Mouse (Mus musculus) megakaryocyte progenitor cell, adult 5-6 weeks (primary cell): Measurements from ENCODE around the gene Emid1. TPM values are rescaled to one million over a fixed set of nuclear protein-coding genes. Genes with fewer than 3 reads are reported as not detected.

Experiments used
- ATAC-seq: replicated peaks from 2 replicates; pipeline ENCODE4 v1.8.0; 2016; ENCODE audit warnings: mild to moderate bottlenecking, moderate TSS enrichment, inconsistent platforms; ENCODE audit not compliant: poor library complexity
- total RNA-seq, 2 experiments: library from RNA; stranded (forward) in 1 of 2; stranded (reverse) in 1 of 2; fragments of 157-497, 149-512 nt in 1 of 2; fragments of 200-1000 nt in 1 of 2; gene quantifications; 2 replicates each; pipeline versions ENCODE4 v1.2.3 to v1.2.4; 2015 to 2017

Gene Emid1
- total RNA-seq, 2 experiments from 2014 or later: 5.2 to 5.5 TPM

GRCm38 (mm10) chr11:5113645-5114044, 38.4 kb downstream of the Emid1 start:
- no peak for ATAC-seq

DNA sequence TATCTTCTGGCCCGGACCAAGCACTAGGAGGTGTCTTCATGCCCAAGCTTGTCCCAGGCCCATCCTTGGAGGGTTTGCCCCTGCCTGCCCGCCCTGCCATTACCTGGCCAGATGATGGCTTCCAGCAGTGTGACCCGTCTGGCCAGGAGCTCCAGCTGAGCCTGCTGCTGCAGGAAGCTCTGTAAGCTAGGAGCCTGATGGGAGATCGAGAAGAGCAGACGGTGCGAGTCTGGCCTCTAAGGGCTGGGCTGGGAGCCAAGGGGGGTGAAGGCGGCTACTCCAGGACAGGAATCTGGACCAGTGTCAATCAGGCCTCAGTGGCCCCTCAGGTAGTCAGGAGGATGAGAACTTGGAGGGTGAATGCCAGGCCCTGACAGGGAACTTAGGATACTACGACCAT, 42.6 kb downstream of the Emid1 start:
- ATAC-seq: no peak

- no peak for ATAC-seq
Measured at GRCm38 (mm10) chr11:5103986-5104509, 48.0 kb downstream of the Emid1 start.

DNA sequence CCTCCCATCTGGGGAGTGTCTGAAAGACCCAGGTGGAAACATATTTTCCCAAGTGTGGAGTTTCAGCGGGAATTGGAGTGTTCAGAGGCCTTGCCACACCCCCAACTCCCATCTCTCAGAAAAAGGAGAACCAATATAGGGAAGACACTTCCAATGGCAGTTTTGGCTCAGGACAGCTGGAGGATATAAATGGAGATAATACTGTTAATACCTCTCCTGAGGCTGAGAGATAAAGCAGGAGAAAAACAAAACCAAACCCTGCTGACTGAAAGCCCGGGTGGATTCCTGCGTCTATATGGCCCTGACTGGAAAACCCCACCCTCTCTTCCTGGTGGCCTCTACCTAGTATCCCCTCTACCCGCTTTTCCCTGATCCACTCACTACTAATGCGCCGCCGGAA, 49.7 kb downstream of the Emid1 start:
- ATAC-seq: peak; percentile 13

DNA sequence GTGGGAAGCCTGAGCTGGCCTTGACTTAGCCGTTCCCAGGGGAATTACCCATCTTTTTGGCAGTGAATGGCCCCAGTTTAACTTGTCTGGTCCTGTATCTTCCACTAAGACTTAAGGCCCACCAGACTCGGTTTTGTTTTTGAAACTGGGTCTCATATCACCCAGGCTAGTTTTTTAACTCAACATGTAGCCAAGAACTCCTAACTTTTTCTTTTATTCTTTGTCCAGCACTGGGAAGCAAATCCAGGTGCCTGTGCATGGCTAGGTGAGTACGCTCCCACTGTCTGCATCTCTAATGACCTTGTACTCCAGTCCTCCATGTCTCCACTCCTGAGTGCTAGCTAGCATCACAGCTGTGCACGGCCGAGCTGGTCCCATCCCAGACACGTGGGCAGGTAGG, 50.4 kb downstream of the Emid1 start:
- no peak for ATAC-seq

GRCm38 (mm10) chr11:5100801-5101200, 51.3 kb downstream of the Emid1 start:
- ATAC-seq: no peak

GRCm38 (mm10) chr11:5100283-5100682, 51.8 kb downstream of the Emid1 start:
- ATAC-seq: no peak

DNA sequence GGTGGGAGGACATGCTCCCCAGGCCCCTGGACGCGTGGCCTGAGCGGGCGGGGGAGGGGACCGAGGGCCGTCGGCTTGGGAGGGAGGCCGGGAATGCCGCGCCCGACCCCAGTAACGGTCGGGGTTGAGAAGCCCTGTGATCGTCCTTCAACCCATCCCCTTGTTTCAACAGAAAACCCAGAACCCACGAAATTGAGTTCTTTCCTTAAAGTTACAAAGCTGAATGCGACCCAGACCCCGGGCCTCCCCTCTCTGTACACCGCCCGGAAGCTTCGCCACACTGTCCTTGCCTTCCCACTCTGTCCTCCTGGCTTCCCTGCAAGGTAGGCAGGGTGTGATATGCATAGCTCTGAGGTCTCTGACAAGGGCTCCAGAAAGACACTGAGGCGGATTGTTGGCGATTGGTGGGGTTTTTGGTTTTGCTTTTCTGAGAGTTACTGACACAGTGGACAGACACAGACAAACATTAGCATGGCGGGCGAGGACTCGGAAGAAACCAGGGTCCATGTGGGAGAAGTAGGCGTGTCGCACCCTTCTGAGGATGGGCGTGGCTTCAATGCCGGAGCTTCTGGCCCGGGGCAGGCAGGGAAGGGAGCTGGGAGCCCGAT, 52.4 kb downstream of the Emid1 start:
- peak; percentile 64 for ATAC-seq

DNA sequence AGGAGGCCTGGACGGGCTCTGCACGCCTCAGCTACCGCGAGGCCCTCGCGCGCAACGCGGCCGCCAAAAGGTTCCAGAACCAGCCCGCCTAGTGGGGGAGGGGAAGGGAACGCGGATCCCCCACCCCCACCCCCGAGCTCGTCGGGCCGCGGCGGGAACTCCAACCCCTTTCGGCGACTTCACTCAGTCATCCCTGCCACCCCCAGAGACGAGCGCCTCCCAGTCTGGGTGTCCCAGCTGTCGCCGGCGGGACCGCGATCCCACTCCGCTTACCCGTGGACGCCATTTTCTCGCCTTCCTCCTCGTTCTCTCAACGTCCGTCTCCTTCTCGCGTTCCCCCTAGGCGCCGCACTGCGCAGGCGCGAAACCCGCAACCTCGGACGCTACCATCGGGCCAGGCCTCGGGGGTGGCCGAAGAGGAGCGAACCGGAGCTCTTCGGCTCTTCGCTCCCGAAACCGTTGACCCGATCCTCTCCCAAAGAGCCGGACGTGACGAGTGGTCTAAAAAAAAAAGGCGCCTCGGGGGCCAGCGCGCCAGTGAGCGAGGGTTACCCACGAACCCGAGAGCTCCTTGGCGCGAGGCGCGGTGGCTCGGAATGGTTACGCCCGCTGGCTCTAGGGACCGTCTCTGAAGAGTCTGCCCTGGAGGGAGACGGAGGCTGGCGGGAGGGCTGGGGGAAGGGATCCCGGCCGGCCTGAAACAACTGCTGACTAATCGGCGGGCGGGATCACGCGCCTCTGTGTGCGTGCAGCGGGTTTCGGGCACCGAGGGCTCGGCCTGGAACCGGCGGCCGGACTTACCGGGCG, 53.1 kb downstream of the Emid1 start, which contains the start of the genes Rhbdd3 and Ewsr1:
Gene Rhbdd3, plus strand, starts transcription at position 191 of the 807 bp plus-strand sequence.
Gene Ewsr1, minus strand, starts transcription at position 531 of the 807 bp plus-strand sequence.
- peak; percentile 73 for ATAC-seq

DNA sequence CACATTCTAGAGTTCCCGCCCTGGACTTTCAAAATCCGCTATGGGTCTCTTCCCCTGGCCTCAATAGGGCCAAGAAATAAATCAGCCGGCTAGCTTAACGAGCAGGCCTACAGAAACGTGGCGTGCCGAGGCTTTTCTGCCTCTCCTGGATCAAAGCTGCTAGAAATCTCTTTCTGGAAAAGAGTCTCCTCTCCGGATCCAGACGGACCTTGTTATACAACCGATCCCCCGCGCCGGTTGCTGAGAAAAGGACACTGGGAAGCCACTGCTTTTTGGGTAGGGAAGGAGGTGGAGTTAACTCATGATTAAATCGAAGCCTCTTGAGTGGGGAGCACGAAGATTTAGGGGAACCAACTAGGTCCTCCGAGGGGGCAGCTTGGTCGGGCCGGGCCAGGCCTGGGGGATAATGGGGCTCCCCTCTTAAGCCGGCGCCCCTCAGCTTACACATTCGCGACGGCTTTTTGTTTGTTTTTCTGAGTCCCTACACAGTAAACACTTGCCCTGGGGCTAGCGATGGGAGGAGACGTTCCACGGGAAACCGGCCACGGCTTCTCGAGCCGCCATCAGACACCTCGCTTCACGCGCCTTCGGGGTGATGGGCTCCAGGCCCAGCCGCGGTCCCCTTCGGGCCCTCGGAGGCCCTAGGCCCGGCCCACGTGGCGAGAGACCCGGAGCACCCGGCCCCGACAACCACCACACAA, 53.9 kb downstream of the Emid1 start:
- ATAC-seq: peak; percentile 12; the same call in 1 of the 2 replicates

DNA sequence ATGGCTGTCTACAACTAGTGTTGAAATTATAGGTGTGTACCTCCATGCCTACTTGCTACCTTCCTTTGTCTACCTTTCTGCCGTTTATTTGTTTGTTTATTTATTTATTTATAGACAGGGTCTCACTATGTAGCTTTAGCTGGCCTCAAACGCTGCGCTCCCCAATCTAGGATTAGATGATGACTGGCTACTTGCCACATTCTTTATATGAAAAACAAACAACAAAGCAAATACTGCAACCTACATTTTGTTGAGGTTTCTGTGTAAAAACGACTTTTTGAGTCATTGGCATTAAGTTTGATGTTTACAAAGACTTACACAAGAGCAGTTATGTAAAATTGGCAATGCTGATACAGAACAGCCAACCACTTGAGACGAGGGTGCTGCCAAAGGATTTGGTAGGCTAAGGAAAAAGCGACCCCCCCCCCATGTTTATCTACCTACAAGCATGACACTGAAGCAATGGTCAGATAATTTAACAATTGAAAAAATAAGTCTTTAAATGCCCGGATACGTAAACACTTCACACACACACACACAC, 55.5 kb downstream of the Emid1 start:
- no peak for ATAC-seq

DNA sequence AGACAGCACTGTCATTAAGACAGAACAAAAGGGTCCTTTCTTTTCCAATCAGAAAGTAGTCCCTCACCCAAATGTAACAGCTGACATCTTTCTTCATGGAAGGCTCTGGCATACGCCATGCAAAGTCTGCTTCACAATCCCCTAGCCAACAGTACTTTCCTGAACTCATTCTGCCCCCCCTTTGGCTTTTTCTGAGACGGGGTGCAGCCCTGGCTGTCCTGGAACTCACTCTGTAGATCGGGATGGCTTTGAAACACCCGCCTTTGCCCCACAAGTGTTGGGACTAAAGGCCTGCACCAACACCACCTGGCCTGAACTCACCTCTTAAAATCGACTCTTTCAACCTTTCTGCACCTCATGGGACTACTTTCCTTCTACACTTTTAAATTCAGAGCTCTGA, 56.2 kb downstream of the Emid1 start:
- no peak for ATAC-seq

GRCm38 (mm10) chr11:5091706-5092105, 60.4 kb downstream of the Emid1 start:
- ATAC-seq: peak; percentile 80

- no peak for ATAC-seq
Measured at GRCm38 (mm10) chr11:5089147-5089546, 62.9 kb downstream of the Emid1 start.

- 0 out of 2 replicates have a peak, but pooled peaks have one; percentile 19 for ATAC-seq
Measured at GRCm38 (mm10) chr11:5076843-5077242, 75.2 kb downstream of the Emid1 start.

- ATAC-seq: 0 out of 2 replicates have a peak, but pooled peaks have one; percentile 34
Measured at GRCm38 (mm10) chr11:5075760-5076159, 76.3 kb downstream of the Emid1 start.

DNA sequence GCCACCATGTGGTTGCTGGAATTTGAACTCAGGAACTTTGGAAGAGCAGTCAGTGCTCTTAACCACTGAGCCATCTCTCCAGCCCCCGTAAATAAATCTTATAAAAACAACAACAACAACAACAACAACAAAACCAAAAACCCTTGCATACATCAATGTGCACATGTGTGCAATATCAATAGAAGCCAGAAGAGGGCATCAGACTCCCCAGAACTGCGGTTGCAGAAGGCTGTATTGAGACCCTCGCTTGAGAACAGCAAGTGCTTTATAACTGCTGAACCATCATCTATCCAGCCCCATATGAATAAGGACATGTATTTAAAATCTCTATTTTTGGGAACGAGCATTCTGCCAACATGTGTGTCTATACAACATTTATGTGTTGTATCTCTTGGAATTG, 77.2 kb downstream of the Emid1 start:
- peak; percentile 69 for ATAC-seq

DNA sequence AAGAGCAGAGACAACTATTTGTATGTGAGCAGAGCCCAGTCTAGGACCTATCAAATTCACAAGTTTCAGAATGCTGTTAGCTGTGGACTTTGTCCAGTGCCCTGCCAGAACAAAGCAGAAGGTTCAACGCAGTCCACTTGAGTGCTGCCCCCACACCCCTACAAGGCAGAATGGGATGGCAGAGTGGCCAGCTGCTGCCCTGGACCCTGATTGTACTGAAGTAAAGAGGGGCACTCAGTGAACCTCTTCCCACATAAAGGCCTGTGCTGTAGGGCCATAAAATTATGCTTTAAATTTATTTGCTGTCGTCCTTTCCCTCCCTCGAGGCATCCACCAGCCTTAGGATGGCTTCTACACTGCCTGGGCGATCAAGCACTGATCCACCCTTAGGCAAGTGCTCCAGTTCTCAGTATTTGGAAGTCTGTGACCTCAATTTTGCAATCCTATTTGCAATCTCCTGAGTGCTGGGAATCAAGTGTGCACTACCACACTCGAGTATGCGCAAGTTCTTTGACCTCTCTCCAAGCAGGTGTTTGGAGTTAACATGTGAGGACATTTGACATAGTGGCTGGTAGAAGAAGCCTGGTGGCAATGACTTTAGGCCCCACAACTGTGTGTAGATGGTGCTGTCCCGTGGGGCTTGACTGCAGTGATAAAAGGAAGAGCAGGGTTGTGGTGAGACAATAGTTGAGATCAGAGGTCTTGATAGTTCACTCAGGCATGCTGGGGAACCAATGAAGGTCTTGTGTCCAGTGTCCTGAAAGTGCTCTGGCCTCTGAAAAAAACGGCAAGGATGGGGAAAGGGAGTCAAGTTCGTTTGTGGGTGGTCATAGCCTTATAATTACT, 83.7 kb downstream of the Emid1 start:
- no peak for ATAC-seq

DNA sequence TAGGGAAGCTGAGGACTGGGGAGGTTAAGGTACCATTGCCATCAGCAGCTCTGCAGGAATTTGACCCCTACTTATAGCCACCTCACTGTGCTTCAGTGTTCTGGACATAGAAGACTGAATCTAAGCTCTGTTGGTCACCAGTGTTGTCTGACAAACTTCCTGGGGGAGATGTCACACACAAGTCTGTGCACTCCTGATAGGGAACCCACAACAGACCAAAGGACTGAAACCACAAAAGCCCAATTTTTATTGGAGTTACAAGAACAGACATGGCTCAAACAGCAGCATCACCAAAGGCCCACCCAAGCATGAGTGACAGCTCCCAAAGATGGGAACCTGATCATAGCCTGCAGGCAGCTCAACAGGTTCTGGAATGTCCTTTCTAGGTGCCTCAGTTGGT, 85.0 kb downstream of the Emid1 start:
- ATAC-seq: no peak
